Mouse (Mus musculus): ENCODE measurements at regions not wholly inside any gene's neighbourhood (a gene's known extent, or its start where the extent isn't known, plus 50 kb on each side); places are given as distances from the start of the nearest gene placed in this dataset.

DNA sequence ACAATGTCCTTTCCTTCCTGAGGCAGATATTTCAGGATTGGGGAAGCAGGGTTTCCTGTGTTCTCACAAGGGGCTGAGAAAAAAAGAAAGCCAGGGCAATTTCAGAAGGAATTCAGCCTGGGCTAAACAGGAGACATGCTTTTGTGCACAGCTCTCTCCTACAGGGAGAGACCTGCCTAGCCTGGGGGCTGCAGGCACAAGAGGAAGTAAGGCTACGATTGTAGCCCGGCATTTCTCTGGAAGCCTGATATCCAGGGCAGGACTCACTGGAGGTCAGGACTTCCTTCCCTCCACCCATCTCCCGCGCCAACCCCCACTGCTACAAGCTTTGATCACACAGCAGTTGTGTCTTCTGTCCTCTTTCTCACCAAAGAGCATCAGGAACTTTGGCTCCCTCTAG, 136.5 kb downstream of the Foxo1 start:
- no peak for TF ChIP-seq CTCF (IDR thresholded peaks at IDR 0.05)
- TF ChIP-seq POLR2A (IDR thresholded peaks at IDR 0.05; ENCODE audit: insufficient read depth, low read depth, low read length), result no peak
